Mouse (Mus musculus) intestine, embryonic 15.5 days (tissue): ENCODE data around the gene Atp8b4. TPM values are rescaled to one million over a fixed set of nuclear protein-coding genes. Genes with fewer than 3 reads are reported as not detected.
"Not testable (repeated sequence)": the region's sequence is repeated elsewhere in the genome, so short reads cannot be mapped to it uniquely, and the experiment has no call there.

Experiments
- ATAC-seq: fragments of 200-750 bp; cut with Nextera tagmentation; 2 replicates; pipeline ENCODE4 v1.8.0; 2017; ENCODE audit warnings: moderate TSS enrichment, moderate library complexity
- H3K27ac ChIP-seq: fragments of 300-500 bp; sonication (generic); 2 replicates; pipeline ENCODE4 v1.5.1; 2015; ENCODE audit warnings: mild to moderate bottlenecking, inconsistent platforms
- H3K27me3 ChIP-seq: fragments of 300-500 bp; sonication (generic); replicated peaks from 2 replicates; pipeline ENCODE4 v1.6.1; 2015; ENCODE audit warnings: inconsistent platforms
- H3K36me3 ChIP-seq: fragments of 300-500 bp; sonication (generic); 2 replicates; pipeline ENCODE4 v1.6.1; 2015; ENCODE audit warnings: inconsistent platforms
- H3K4me1 ChIP-seq: fragments of 300-500 bp; sonication (generic); replicated peaks from 2 replicates; pipeline ENCODE4 v1.6.1; 2015; ENCODE audit warnings: inconsistent platforms
- H3K4me2 ChIP-seq: fragments of 300-500 bp; sonication (generic); replicated peaks from 2 replicates; pipeline ENCODE4 v1.6.1; 2015; ENCODE audit warnings: mild to moderate bottlenecking, inconsistent platforms
- H3K4me3 ChIP-seq: fragments of 300-500 bp; sonication (generic); replicated peaks from 2 replicates; pipeline ENCODE4 v1.5.1; 2015; ENCODE audit warnings: inconsistent platforms
- H3K9ac ChIP-seq: fragments of 300-500 bp; sonication (generic); 2 replicates; pipeline ENCODE4 v1.6.1; 2015; ENCODE audit warnings: inconsistent platforms
- H3K9me3 ChIP-seq: fragments of 300-500 bp; sonication (generic); 2 replicates; pipeline ENCODE4 v1.6.1; 2016; ENCODE audit warnings: inconsistent platforms
- WGBS: fragments of 180-500 bp; shearing (Covaris S2); methylation state at CpG from one replicate; pipeline ENCODE4 v1.1.7; 2015; 5-methylcytosine and 5-hydroxymethylcytosine counted together
- polyA plus RNA-seq: library from polyadenylated mRNA; unstranded; fragments of >200 nt; fragmentation: Nextera tagmentation; extraction: Ambion mirVana; gene quantifications from 2 replicates; pipeline ENCODE4 v1.2.1, GENCODE M21; 2015

The Atp8b4 gene
- 0.27 and 0.29 TPM in 2 replicates for polyA plus RNA-seq

- Histone ChIP-seq H3K4me2 (no peak within 1 kb of the TSS), H3K27ac (no peak within 1 kb of the TSS), H3K4me1 (no peaks in the 10 kb centered on the region), H3K9ac (no peak within 1 kb of the TSS), H3K4me3 (no peak within 1 kb of the TSS), H3K36me3 (no peaks in the 10 kb centered on the region), H3K27me3 (0 out of 2 replicates have a peak, but pooled peaks cover 2% of the 10 kb centered on the region), H3K9me3 (no peaks in the 10 kb centered on the region)
- WGBS = 78% methylated on average over 6 of the region's 6 CpGs
- ATAC-seq = no peak
Measured at GRCm38 (mm10) chr2:126500521-126500920, at the start of gene Atp8b4. Gene Atp8b4 (minus strand): TSS chr2:126500674.

DNA sequence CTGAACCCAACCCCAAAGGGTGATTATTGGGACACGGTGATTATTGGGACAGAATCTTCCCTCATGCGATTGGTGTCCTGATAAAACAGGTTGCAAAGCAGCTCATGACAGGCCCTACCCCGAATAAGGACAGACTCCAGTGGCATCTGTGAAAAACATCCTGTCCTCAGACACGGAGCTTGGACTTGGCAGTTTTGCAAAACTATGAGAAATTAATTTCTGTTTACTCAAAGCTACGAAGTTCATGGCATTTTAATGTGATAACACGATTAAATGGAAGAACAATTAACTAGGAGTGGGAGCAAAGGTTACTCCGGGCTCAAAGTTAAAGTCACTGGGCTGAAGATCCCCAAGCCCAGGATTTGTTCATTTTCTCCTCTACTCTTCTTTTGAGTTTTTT lies 49.2 kb upstream of the Atp8b4 start:
- ATAC-seq = no peak
- no peak overlapping the region for H3K4me2 ChIP-seq
- no peak overlapping the region for H3K27ac ChIP-seq
- WGBS = 66% methylated on average over 7 of the region's 7 CpGs
- H3K4me3 ChIP-seq = no peak overlapping the region
- peaks cover 26% of the 10 kb centered on the region for H3K27me3 ChIP-seq
- H3K9ac ChIP-seq = no peak overlapping the region
- peaks cover 12% of the 10 kb centered on the region for H3K4me1 ChIP-seq
- no peaks in the 10 kb centered on the region for H3K36me3 ChIP-seq
- H3K9me3 ChIP-seq = no peaks in the 10 kb centered on the region

- ATAC-seq = no peak
- H3K9ac ChIP-seq = no peak overlapping the region
- no peak overlapping the region for H3K4me3 ChIP-seq
- no peaks in the 10 kb centered on the region for H3K36me3 ChIP-seq
- H3K4me1 ChIP-seq = no peaks in the 10 kb centered on the region
- H3K4me2 ChIP-seq = no peak overlapping the region
- WGBS = 72% methylated on average over 3 of the region's 3 CpGs
- no peak overlapping the region for H3K27ac ChIP-seq
- no peaks in the 10 kb centered on the region for H3K9me3 ChIP-seq
- H3K27me3 ChIP-seq = 0 out of 2 replicates have a peak, but pooled peaks cover 2% of the 10 kb centered on the region
Measured at GRCm38 (mm10) chr2:126546392-126546791, 45.9 kb upstream of the Atp8b4 start.

GRCm38 (mm10) chr2:126545297-126545696 lies 44.8 kb upstream of the Atp8b4 start:
- no peak for ATAC-seq
- Histone ChIP-seq H3K9ac (no peak overlapping the region), H3K27ac (no peak overlapping the region), H3K9me3 (no peaks in the 10 kb centered on the region), H3K4me2 (no peak overlapping the region), H3K4me1 (no peaks in the 10 kb centered on the region), H3K27me3 (no peaks in the 10 kb centered on the region), H3K36me3 (no peaks in the 10 kb centered on the region), H3K4me3 (no peak overlapping the region)
- 56% methylated on average over 5 of the region's 5 CpGs for WGBS

- no peak overlapping the region for H3K9ac ChIP-seq
- no peak overlapping the region for H3K4me2 ChIP-seq
- ATAC-seq = no peak
- no peak overlapping the region for H3K4me3 ChIP-seq
- no peaks in the 10 kb centered on the region for H3K27me3 ChIP-seq
- 81% methylated on average over 5 of the region's 5 CpGs for WGBS
- H3K27ac ChIP-seq = no peak overlapping the region
- no peaks in the 10 kb centered on the region for H3K4me1 ChIP-seq
- H3K9me3 ChIP-seq = no peaks in the 10 kb centered on the region
- H3K36me3 ChIP-seq = no peaks in the 10 kb centered on the region
Measured at GRCm38 (mm10) chr2:126542211-126542610, 41.7 kb upstream of the Atp8b4 start.

DNA sequence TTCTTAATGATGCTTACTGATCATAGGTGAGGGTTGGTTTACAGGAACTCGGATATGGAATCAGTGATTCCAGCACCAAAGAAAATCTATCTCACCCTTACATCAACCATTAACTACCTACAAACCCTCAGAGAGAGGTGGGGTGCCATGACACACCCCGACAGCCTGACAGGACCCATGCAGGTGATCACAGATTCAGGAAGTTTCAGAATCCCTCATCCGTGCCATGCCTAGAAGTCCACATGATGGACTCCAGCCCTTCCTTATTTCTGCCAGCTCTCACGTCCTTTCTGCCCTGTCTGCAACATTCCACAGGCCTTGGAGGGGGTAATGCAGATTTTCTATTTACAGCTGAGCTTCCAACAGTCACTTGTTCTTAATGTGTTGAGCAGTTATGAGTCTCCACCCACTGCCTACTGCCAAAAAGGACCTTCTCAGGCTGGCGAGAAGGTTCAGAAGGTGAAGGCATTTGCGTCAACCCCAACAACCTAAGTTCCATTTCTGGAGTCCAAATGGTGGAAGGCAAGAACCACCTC lies 40.0 kb upstream of the Atp8b4 start:
- Histone ChIP-seq H3K4me1 (no peaks in the 10 kb centered on the region), H3K9me3 (no peaks in the 10 kb centered on the region), H3K27ac (no peak overlapping the region), H3K4me3 (no peak overlapping the region), H3K36me3 (no peaks in the 10 kb centered on the region), H3K9ac (no peak overlapping the region), H3K4me2 (no peak overlapping the region), H3K27me3 (no peaks in the 10 kb centered on the region)
- no peak for ATAC-seq
- 80% methylated on average over 6 of the region's 6 CpGs for WGBS

GRCm38 (mm10) chr2:126537654-126538053 lies 37.2 kb upstream of the Atp8b4 start:
- no peak for ATAC-seq
- H3K27ac ChIP-seq = no peak overlapping the region

DNA sequence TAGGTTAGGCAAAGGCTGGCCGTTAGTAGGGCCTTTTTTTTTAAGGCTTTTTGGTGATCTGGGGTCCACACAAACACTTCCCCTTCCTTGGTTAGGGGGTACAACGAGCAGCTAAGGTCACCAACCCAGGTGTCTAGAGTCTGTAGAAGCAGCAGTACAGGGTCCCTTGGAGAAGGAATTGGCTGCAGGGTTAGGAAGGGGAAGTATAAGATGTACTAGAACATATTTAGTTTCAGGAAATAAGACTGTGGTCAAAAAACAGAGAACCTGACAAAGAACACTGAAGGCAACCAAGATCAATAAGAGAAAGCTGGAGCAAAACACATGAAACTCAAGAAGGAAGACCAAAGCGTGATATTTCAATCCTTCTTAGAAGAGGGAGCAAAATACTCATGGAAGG lies 30.1 kb upstream of the Atp8b4 start:
- Histone ChIP-seq H3K9me3 (no peaks in the 10 kb centered on the region), H3K4me1 (no peaks in the 10 kb centered on the region), H3K27ac (no peak overlapping the region), H3K36me3 (no peaks in the 10 kb centered on the region), H3K4me3 (no peak overlapping the region), H3K4me2 (no peak overlapping the region), H3K9ac (no peak overlapping the region), H3K27me3 (no peaks in the 10 kb centered on the region)
- no peak for ATAC-seq
- 77% methylated on average over 3 of the region's 3 CpGs for WGBS

More at GRCm38 (mm10) chr2:126537654-126538053, 37.2 kb upstream of the Atp8b4 start:
- Histone ChIP-seq H3K27me3 (no peaks in the 10 kb centered on the region), H3K9ac (no peak overlapping the region), H3K36me3 (no peaks in the 10 kb centered on the region), H3K9me3 (no peaks in the 10 kb centered on the region), H3K4me1 (no peaks in the 10 kb centered on the region), H3K4me2 (no peak overlapping the region), H3K4me3 (no peak overlapping the region)

DNA sequence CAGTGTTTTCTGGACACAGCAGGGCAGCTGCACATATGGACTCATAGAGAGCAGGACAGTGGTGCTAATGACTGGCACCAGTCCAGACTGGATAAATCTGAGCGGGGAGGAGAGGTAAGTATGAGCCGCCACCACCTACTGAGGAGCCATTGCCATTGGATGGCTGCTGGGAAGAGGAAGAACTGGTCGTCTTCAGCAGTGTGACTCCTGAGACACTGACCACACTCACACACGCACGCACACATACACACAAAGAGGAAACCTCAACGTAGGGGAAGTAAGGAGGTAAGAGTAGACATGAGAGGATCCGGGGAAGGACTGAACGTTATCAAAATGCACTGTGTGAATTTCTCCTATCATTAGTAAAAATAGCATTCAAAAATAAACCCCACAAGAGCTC lies 27.0 kb upstream of the Atp8b4 start:
- no peak for ATAC-seq
- WGBS = 88% methylated on average over 8 of the region's 8 CpGs
- no peak overlapping the region for H3K27ac ChIP-seq
- H3K4me1 ChIP-seq = no peaks in the 10 kb centered on the region
- H3K27me3 ChIP-seq = no peaks in the 10 kb centered on the region
- H3K4me3 ChIP-seq = no peak overlapping the region
- no peaks in the 10 kb centered on the region for H3K9me3 ChIP-seq
- no peak overlapping the region for H3K4me2 ChIP-seq
- H3K9ac ChIP-seq = no peak overlapping the region
- no peaks in the 10 kb centered on the region for H3K36me3 ChIP-seq

DNA sequence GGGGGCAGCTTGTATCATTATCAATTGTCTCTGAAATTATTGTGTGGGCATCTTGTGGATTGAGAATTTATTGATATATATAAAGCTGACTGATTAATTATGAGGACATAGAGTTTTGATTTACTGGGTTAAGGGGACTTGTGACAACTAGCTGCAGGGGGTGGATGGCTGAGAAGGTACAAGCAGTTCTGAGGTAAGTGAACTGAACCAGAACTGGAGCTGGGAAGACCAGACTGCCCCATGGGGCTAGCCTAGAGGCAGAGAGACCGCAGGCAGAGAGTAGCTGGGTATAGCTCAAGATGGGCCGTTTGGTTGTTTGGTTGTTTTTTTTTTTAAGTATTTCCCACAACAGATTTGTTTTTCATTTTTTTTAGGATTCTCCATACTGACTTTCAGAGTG lies 23.8 kb upstream of the Atp8b4 start:
- H3K27ac ChIP-seq = no peak overlapping the region
- no peak overlapping the region for H3K4me2 ChIP-seq
- no peak overlapping the region for H3K4me3 ChIP-seq
- no peaks in the 10 kb centered on the region for H3K36me3 ChIP-seq
- H3K9ac ChIP-seq = no peak overlapping the region
- no peaks in the 10 kb centered on the region for H3K27me3 ChIP-seq
- no peaks in the 10 kb centered on the region for H3K4me1 ChIP-seq
- no peaks in the 10 kb centered on the region for H3K9me3 ChIP-seq
- no peak for ATAC-seq
- WGBS = 87% methylated on average over 2 of the region's 2 CpGs

DNA sequence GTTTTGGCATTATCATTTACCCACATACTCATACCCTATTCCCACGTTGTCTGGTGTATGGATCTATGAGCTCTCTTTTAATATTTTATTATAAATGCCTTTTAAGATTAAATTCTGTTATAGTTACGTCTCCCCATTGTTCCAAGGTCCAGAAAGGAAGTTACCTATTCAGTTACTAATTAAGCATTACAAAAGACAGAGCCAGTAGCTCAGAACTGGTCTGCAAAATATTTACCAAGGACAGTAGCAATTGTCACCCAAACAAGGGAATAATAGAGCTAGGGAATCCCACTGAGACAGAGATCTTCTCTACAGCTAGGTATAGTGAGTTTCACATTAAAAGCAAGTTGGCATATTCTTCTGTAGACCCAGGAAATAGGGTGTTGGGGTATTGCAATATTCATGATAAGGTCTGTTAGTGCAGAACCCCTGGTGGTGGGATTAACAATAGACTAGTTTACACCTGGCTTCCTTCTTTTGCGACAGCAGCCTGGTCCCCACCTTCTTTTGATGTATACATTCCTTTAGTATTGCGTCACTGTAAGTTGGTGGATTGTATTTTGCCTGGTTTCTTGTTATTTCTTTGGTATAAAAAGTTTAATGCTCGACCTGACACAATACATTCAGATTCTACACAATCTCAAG lies 22.7 kb upstream of the Atp8b4 start:
- not testable (repeated sequence) for H3K9ac ChIP-seq, H3K4me3 ChIP-seq, H3K27ac ChIP-seq, H3K27me3 ChIP-seq, H3K9me3 ChIP-seq, H3K4me1 ChIP-seq, ATAC-seq, H3K4me2 ChIP-seq, H3K36me3 ChIP-seq
- 54% methylated on average over 5 of the region's 5 CpGs for WGBS

- Histone ChIP-seq H3K9ac (no peak overlapping the region), H3K36me3 (no peaks in the 10 kb centered on the region), H3K4me3 (no peak overlapping the region), H3K4me2 (no peak overlapping the region), H3K27ac (no peak overlapping the region), H3K4me1 (no peaks in the 10 kb centered on the region), H3K9me3 (no peaks in the 10 kb centered on the region), H3K27me3 (no peaks in the 10 kb centered on the region)
- 69% methylated on average over 8 of the region's 8 CpGs for WGBS
- no peak for ATAC-seq
Measured at GRCm38 (mm10) chr2:126522056-126522455, 21.6 kb upstream of the Atp8b4 start.

DNA sequence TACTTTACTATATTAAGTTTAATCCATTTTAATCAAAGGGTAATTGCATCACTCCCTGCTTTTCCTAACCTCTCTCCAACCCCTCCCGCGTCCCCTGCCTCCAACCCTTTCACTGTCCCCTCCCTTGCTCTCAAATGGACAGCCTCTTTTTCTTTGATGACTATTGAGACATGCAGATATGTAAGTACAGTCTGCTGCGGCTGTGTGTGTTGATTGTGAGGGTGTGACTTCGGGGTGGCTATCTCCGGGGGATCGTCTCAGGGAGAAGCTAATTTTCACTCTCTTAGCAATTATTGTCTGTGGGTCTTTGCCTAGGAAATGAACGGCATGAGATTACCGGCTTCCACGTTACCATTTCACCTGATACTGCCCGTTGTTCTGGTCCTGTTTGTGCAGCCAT lies 21.0 kb upstream of the Atp8b4 start:
- Histone ChIP-seq H3K4me2 (no peak overlapping the region), H3K36me3 (no peaks in the 10 kb centered on the region), H3K9ac (no peak overlapping the region), H3K9me3 (no peaks in the 10 kb centered on the region), H3K27me3 (no peaks in the 10 kb centered on the region), H3K4me3 (no peak overlapping the region), H3K4me1 (no peaks in the 10 kb centered on the region), H3K27ac (no peak overlapping the region)
- 77% methylated on average over 10 of the region's 10 CpGs for WGBS
- ATAC-seq = no peak
